Comparison of ENCODE assay signal across 9 mouse cellular contexts in the genomic region with DNA sequence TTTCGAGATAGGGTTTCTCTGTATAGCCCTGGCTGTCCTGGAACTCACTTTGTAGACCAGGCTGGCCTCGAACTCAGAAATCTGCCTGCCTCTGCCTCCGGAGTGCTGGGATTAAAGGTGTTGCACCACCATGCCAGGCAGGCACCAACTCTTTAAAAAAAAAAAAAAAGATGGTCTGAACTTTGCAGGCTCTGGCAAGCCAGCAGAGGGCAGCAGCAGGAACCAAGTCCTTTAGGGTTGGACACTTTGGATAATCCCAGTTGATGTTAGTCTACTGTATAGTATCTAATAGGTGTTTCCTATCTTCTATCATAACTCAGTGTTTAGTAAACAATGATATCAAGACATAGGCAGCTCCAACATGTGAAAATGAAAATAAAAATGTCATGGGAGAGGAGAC. TPM values are rescaled to one million over a fixed set of nuclear protein-coding genes. Genes with fewer than 3 reads are reported as not detected.
DNase-seq lines count a peak whose midpoint lies in the region; ATAC-seq and TF ChIP-seq lines count a peak whose summit lies in the region.
"Had no signal": no experiment of that assay in that cellular context is flagged by ENCODE, and none has a peak within 500 bp of the region (broad histone marks: within the 10 kb centered on the region; RNA-seq: fewer than 3 reads in every experiment).

No protein-coding gene starts in this region.

- no peak overlapping the region for H3K4me2 ChIP-seq in hindbrain, embryonic 11.5 days (replicated peaks; ENCODE audit: low read depth, low read length)

- peak; percentile 54 for TF ChIP-seq CTCF in bone marrow macrophage, adult 2 months (IDR thresholded peaks at IDR 0.05; ENCODE audit: low read depth, low read length)

- DNase-seq in layer of hippocampus, adult 11-12 months (ENCODE audit: low spot score): peak; percentile 8
- no peak for DNase-seq in layer of hippocampus, postnatal 14 days (ENCODE audit: low spot score in 2 of 2)
- DNase-seq in ES-CJ7 (ENCODE audit: low read depth, low spot score): peak; percentile 32
- DNase-seq in heart, postnatal 14 days: peak; percentile 64 to 71
- DNase-seq in lung, postnatal 4 days: peak; percentile 32 to 45
- no peak for DNase-seq in hindbrain, embryonic 11.5 days (ENCODE audit: low spot score)
- DNase-seq in frontal cortex, postnatal 25 days (ENCODE audit: low spot score in 2 of 2): no peak

- intact Hi-C loops in heart, postnatal 14 days (cut with DNase I): loop anchor here (2.0 to 5.0 kb wide), 3 partner anchors 74 to 125 kb away; partner anchors contain the start of genes Gm4952, Lpxn and Zfp91

- 89% methylated on average over 2 of the region's 3 CpGs for WGBS in hindbrain, embryonic 11.5 days

- no peaks in the 10 kb centered on the region for H3K27me3 ChIP-seq in hindbrain, embryonic 11.5 days (ENCODE audit: control insufficient read depth, insufficient read depth, low read length)

- no peak overlapping the region for H3K9ac ChIP-seq in hindbrain, embryonic 11.5 days (ENCODE audit: low read depth, low read length)

- H3K27ac ChIP-seq in bone marrow macrophage, adult 2 months (ENCODE audit: insufficient read depth, low read depth, low read length): no peak overlapping the region
- H3K27ac ChIP-seq in hindbrain, embryonic 11.5 days (ENCODE audit: low read depth, low read length): no peak overlapping the region

- TF ChIP-seq POLR2A in bone marrow macrophage, adult 2 months (IDR thresholded peaks at IDR 0.05; ENCODE audit: borderline replicate concordance, low read depth, low read length): no peak

- H3K4me3 ChIP-seq in bone marrow macrophage, adult 2 months (ENCODE audit: insufficient read depth, low read length): no peak overlapping the region
- no peak overlapping the region for H3K4me3 ChIP-seq in hindbrain, embryonic 11.5 days (ENCODE audit: low read depth, low read length)

- no peak for ATAC-seq in hindbrain, embryonic 11.5 days (ENCODE audit: low FRiP score)

- no peaks in the 10 kb centered on the region for H3K36me3 ChIP-seq in hindbrain, embryonic 11.5 days (ENCODE audit: control insufficient read depth, insufficient read depth, low read length)

- H3K9me3 ChIP-seq in hindbrain, embryonic 11.5 days (ENCODE audit: control insufficient read depth, low read length): no peaks in the 10 kb centered on the region

- no peaks in the 10 kb centered on the region for H3K4me1 ChIP-seq in bone marrow macrophage, adult 2 months (ENCODE audit: control insufficient read depth, insufficient read depth, low read length)
- H3K4me1 ChIP-seq in hindbrain, embryonic 11.5 days (replicated peaks; ENCODE audit: control insufficient read depth, insufficient read depth, low read length): no peaks in the 10 kb centered on the region

RNA-seq across cellular contexts. Expression of gene Keg1, which starts 26.7 kb away (rescaled TPM):
- not detected for total RNA-seq in layer of hippocampus, postnatal 14 days (2021)
- polyA plus RNA-seq in bone marrow macrophage, adult 2 months (2012; ENCODE audit: insufficient read depth, insufficient read length, missing spikeins): not detected in 2 replicates
- not detected for total RNA-seq in heart, postnatal 14 days (2021)
- polyA plus RNA-seq in hindbrain, embryonic 11.5 days (2014; fragmentation: Nextera tagmentation; extraction: Ambion mirVana): not detected in 2 replicates
- polyA plus RNA-seq: neural tube, embryonic 14.5 days had no signal

RNA-seq across cellular contexts. Expression of gene Cntf, which starts 43.1 kb away (rescaled TPM):
- 1 to 10 TPM; 3.0 to 4.7 TPM for total RNA-seq in layer of hippocampus, postnatal 14 days (2021)
- 1.3 and 2.0 TPM in 2 replicates for polyA plus RNA-seq in bone marrow macrophage, adult 2 months (2012; ENCODE audit: insufficient read depth, insufficient read length, missing spikeins)
- 1 to 10 TPM; 1.6 to 2.0 TPM for total RNA-seq in heart, postnatal 14 days (2021)
- 1.1 and 1.2 TPM in 2 replicates for polyA plus RNA-seq in hindbrain, embryonic 11.5 days (2014; fragmentation: Nextera tagmentation; extraction: Ambion mirVana)

RNA-seq across cellular contexts. Expression of gene Olfr1443, which starts 44.4 kb away (rescaled TPM):
- total RNA-seq in layer of hippocampus, postnatal 14 days (2021): not detected
- not detected in 2 replicates for polyA plus RNA-seq in bone marrow macrophage, adult 2 months (2012; ENCODE audit: insufficient read depth, insufficient read length, missing spikeins)
- total RNA-seq in heart, postnatal 14 days (2021): not detected
- polyA plus RNA-seq in hindbrain, embryonic 11.5 days (2014; fragmentation: Nextera tagmentation; extraction: Ambion mirVana): not detected in 2 replicates
- polyA plus RNA-seq: neural tube, embryonic 14.5 days had no signal

RNA-seq across cellular contexts. Expression of gene Olfr1442, which starts 52.1 kb away (rescaled TPM):
- not detected for total RNA-seq in layer of hippocampus, postnatal 14 days (2021)
- polyA plus RNA-seq in bone marrow macrophage, adult 2 months (2012; ENCODE audit: insufficient read depth, insufficient read length, missing spikeins): not detected in 2 replicates
- not detected for total RNA-seq in heart, postnatal 14 days (2021)
- not detected in 2 replicates for polyA plus RNA-seq in hindbrain, embryonic 11.5 days (2014; fragmentation: Nextera tagmentation; extraction: Ambion mirVana)
- polyA plus RNA-seq: neural tube, embryonic 14.5 days had no signal

Comparison
In these comparisons a context has a peak if more than half of its experiments do, and no peak if none do; other contexts are left out.
1. DNase-seq: peak in layer of hippocampus, adult 11-12 months (single experiment), ES-CJ7 (single experiment), heart, postnatal 14 days (2 of 2) and lung, postnatal 4 days (2 of 2); none in layer of hippocampus, postnatal 14 days (0 of 2), hindbrain, embryonic 11.5 days (single experiment) and frontal cortex, postnatal 25 days (0 of 2).